Mouse (Mus musculus) CD4-positive, CD25-positive, alpha-beta regulatory T cell, adult 4 months (primary cell): ENCODE measurements around the gene Scn2a. TPM values are rescaled to one million over a fixed set of nuclear protein-coding genes. Genes with fewer than 3 reads are reported as not detected.

Experiments
- ATAC-seq: one replicate; pipeline ENCODE4 v1.8.0; 2017
- polyA plus RNA-seq, 2 experiments: library from polyadenylated mRNA; unstranded; fragments of 100-300 nt; shearing (Covaris generic); gene quantifications; one replicate each; pipeline ENCODE4 v1.2.1; 2017

Gene Scn2a
- polyA plus RNA-seq: 1 to 10 TPM in 1 of 2 experiments, under 1 TPM in 1; 0.38 to 1.2 TPM

- ATAC-seq: peak; percentile 54
These were observed at the start of gene Scn2a for GRCm38 (mm10) chr2:65620556-65621166. TSS of gene Scn2a (plus strand) at chr2:65620771.

GRCm38 (mm10) chr2:65587679-65588078, 32.9 kb upstream of the Scn2a start:
- no peak for ATAC-seq

GRCm38 (mm10) chr2:65607813-65608212, 12.8 kb upstream of the Scn2a start:
- ATAC-seq: no peak

- no peak for ATAC-seq
These were observed 8.7 kb upstream of the Scn2a start for GRCm38 (mm10) chr2:65611887-65612286.

GRCm38 (mm10) chr2:65619781-65620180, 790 bp upstream of the Scn2a start:
- no peak for ATAC-seq

DNA sequence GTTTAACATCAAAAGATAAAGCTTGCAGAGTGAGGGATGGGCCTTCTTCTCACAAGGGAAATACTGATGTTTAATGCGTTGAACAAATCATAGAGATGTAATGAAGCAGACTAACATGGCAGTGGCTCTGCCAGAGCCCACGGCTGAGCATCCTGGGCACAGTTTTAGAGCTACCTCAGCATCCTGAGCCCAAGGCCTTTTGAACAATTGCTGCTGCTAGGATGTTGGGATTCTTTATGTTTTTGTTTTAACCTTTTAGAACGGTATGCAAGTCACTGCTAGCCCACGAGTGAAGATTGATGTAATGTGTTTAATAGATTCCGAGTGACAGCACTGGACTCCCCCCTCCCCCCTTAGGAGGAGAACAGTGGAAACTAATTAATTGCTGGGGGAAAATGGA, 683 bp downstream of the Scn2a start:
- ATAC-seq: no peak

- no peak for ATAC-seq
These were observed 1.3 kb downstream of the Scn2a start for GRCm38 (mm10) chr2:65621838-65622237.

GRCm38 (mm10) chr2:65652636-65653035, 32.1 kb downstream of the Scn2a start:
- ATAC-seq: no peak

DNA sequence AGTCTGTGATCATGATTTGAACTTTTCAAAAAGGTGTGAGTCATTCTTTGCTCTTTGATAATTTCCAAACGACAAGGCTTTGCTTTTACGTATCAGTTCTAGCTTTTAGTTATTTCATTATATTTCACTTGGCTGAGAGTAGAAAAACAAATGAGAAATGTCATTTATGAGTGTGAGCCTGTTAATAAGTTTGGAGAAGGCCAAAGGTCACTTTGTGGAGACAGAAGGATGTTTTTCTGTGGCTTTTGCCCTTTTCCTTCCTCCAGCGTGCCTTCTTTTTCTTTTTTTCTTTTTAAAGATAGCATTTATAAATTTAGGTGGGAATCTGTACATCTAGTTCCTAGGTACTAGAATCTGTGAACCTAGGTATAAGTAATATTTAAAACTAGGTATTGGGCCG, 36.5 kb downstream of the Scn2a start:
- ATAC-seq: no peak

DNA sequence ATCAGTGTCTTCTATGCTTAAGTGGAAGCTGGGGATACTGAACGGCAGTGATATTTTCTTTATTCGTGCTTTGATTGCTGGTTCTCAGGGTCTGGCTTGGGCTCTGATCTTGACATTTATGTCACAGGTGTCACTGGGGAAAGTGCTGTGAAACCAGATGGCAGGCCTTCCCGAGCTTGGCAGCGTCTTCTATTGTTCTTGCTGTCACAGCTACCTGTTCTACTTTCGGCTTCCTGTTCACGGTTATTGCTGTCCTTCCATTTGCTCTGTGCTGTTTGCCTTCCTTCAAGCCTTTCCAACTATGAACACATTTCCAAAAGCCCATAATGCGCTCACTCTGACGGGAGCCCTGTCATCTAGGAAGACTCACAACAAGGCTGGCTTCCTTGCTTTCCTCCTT, 37.9 kb downstream of the Scn2a start:
- ATAC-seq: no peak

DNA sequence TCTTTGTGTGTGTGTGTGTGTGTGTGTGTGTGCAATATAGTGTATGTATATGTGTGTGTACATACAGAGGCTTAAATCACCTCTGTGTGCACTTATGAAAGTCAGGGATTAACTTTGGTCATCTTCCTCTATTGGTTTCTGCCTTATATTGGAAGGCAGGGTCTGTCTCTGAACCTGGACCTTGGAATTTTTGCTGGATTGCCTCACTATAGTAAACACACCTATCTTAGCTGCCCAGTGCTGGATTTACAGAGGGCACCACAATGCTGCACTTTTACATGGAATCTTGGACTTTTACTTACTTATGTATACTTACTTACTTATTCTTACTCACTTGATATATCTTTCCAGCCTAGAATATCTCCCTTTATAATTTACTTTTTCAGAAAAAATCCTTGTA, 43.3 kb downstream of the Scn2a start:
- no peak for ATAC-seq

- no peak for ATAC-seq
These were observed 43.9 kb downstream of the Scn2a start for GRCm38 (mm10) chr2:65664481-65664880.

DNA sequence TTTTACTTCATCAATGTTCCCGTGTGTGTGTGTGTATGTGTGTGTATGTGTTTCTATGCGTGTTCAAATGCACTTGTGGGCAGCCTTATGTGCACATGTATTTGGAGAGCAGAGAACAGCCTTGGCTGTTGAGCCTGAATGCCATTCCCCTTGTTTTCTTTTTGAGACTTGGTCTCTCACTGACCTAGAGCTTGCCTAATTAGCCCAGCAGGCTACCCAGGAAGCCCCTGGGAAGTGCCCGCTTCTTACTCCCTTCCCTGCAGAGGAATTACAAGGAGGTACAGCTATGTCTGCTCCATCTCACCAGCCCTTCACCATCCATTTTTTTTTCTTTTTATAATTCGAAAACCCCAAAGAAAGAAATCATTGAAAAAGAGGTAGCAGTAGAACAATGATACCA, 44.6 kb downstream of the Scn2a start:
- ATAC-seq: no peak

DNA sequence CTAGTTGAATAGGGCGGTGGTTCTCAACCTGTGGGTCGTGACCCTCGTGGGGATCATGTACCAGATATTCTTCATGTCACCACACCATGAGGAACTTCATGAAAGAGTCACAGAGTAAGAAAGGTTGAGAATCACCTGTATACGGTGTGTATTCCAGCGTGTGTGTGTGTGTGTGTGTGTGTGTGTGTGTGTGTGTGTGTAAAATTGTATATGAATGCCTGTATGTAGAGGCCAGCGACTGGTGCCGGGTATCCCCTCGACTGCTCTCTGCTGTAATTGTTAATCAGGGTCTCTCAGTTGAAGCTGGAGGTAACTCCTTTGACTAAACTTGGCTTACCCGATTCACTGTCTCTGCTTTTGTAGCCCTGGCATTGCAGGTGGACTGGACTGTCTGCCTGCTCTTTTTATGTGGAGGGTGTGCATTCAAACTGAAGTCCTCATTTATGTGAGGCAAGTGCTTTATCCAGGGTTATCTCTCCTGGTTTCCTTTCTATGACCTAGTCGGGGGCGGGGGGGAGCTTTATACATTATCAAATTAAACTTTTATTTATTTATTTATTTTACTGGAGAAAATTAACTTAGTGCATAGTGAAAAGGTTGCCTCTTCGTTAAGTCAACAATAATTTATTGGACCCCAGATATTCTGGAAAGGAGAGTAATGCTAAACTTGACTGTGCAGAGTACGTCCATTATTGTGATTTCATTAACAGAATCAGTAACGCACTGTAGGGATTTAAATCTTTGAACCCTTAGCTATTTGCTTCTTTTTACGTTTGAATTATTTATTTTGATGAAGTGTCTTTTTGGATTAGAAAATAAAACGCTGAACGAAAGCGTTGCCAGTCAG, 47.2 kb downstream of the Scn2a start:
- no peak for ATAC-seq

DNA sequence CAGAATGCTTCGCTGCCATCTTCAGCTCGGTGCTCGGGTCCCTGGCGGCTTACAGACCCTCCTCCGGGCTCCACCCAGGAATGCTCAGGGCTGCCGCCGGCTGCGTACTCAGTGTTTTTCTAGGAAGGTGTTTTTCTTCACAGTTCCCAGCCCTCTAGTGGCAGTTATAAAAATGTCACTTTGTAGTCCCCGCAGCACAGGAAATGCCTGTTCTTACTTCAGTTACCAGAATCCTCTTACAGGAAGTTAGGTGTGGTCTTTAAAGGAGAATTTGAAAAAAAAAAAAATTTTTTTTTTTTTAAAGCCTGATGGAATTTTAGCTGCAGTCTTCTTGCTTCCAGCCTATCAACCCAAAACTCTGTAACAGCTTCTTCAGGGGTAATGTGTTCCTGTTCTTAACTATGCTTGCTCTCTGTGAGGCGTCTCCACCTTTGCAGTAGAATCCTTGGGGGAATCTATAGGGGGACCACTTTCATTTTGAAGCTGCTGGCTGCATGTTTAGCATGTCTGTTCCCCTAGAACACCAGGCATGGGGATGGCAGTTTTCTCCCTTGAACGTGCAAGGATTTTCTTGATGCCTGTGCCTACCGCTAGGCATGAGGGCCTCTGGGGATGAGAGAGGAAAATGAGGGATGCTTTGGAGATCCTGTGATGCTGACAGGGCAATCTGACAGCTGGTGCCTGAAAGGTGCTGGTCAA, 48.0 kb downstream of the Scn2a start:
- peak; percentile 96 for ATAC-seq

DNA sequence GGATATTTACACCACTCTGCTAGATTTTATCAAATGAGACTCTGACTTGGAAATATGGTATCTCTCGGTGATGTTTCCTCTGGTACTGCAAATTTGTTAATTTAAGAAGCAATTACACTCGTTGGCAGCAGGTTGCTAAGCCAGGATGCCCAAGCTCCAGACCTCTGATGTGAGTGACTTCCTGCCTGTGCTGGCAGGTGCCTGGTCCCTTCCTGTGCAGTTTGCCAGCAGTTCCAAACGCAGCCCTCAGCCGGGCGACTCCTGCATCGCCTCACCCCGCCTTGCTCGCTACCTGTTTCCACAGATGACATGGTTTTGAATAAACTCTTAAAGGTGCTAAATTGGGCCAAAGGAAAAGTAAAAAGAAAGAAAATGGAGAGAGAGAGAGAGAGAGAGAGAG, 49.0 kb downstream of the Scn2a start:
- ATAC-seq: peak; percentile 43

DNA sequence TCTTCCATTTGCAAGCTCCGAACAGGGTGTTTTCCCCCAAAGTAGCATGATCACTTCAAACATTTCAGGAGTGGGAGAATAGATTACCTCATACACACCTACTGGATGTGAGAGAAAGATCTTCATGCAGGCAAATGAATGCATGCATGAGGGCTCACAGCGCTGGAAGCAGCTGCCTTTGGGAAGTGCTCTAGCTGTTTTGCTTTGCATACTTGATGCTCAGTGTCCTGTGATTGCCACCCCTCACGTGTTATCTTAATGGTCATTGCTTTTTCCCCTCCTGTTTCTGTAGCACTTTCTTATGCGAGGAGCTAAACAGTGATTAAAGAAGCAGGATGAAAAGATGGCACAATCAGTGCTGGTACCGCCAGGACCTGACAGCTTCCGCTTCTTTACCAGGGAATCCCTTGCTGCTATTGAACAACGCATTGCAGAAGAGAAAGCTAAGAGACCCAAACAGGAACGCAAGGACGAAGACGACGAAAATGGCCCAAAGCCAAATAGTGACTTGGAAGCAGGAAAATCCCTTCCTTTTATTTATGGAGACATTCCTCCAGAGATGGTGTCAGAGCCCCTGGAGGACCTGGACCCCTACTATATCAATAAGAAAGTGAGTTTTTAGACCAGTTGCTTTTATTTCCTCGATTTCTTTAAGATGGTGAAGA, 49.7 kb downstream of the Scn2a start:
- ATAC-seq: no peak

DNA sequence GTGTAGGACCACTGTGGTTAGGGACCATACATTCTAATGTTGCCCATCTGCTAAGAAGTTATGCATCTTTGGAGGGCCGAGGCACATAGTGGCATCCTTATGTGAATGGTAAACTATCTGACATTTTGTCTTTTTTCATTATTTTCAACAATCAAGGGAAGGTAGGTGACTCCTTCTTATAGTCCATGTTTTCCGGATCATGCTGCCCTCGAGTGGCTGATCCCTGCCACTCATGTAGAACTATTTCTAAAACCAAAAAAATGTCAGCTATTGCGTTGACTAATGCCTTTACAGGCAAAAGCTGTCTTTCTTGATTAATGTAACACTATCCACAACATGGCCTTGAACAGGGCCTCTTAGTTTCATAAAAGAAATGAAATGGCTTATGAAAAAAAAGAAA, 59.0 kb downstream of the Scn2a start:
- no peak for ATAC-seq

- ATAC-seq: no peak
These were observed 64.6 kb downstream of the Scn2a start for GRCm38 (mm10) chr2:65685151-65685550.

GRCm38 (mm10) chr2:65690456-65691184, 70.0 kb downstream of the Scn2a start:
- no peak for ATAC-seq

GRCm38 (mm10) chr2:65694485-65694884, 73.9 kb downstream of the Scn2a start:
- no peak for ATAC-seq

DNA sequence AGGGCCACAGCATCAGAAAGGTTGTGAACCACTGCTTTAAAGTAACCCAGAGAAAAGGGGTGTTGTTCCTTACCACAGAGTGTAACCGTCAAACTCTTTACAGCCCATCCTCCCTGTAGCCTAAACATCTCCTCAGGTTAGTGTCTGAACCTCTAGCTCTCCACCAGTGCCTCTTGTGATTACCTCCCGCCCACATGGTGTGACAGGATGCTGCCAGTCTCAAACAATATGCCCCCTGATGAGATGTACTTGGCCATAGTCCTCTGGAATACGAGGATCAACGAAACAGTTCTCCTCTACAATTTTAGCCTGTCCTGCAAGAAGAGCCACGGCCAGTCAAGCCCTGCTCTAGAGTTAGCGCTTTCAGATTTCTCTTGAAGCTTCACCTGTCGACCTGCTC, 74.5 kb downstream of the Scn2a start:
- no peak for ATAC-seq
